Mouse (Mus musculus) G1E (cell line): ENCODE results near the gene Szrd1. TPM values are rescaled to one million over a fixed set of nuclear protein-coding genes. Genes with fewer than 3 reads are reported as not detected.

ENCODE experiments used
- ATAC-seq: 2 replicates; pipeline ENCODE4 v1.8.0; 2016; ENCODE audit warnings: mild to moderate bottlenecking; ENCODE audit not compliant: insufficient number of reproducible peaks, poor library complexity, low FRiP score, severe bottlenecking; ENCODE audit errors: extremely low read depth
- DNase-seq: peaks from one replicate; pipeline ENCODE4 v3.0.0; 2012; ENCODE audit warnings: low spot score
- H3K27me3 ChIP-seq: 2 replicates; pipeline ENCODE4 v1.6.1; 2012; ENCODE audit warnings: mild to moderate bottlenecking, low read length, inconsistent platforms; ENCODE audit not compliant: insufficient read depth
- H3K36me3 ChIP-seq: replicated peaks from 2 replicates; pipeline ENCODE3; 2012; ENCODE audit warnings: mild to moderate bottlenecking, inconsistent platforms
- H3K4me1 ChIP-seq: 2 replicates; pipeline ENCODE4 v1.6.1; 2012; ENCODE audit warnings: low read depth, low read length, inconsistent platforms, mixed read lengths; ENCODE audit not compliant: insufficient read depth
- H3K4me3 ChIP-seq: 2 replicates; pipeline ENCODE4 v1.5.1; 2012; ENCODE audit warnings: low read depth, mild to moderate bottlenecking, inconsistent platforms, low read length, moderate library complexity, mixed read lengths
- H3K9me3 ChIP-seq: replicated peaks from 2 replicates; pipeline ENCODE4 v1.6.1; 2012; ENCODE audit warnings: inconsistent platforms
- CTCF ChIP-seq: IDR thresholded peaks from 2 replicates; pipeline ENCODE4 v1.5.1; 2012; ENCODE audit warnings: low read depth, low read length, inconsistent platforms, mixed read lengths
- GATA1 ChIP-seq: IDR thresholded peaks from 2 replicates; pipeline ENCODE4 v1.6.1; 2012; ENCODE audit warnings: borderline replicate concordance, low read length, inconsistent platforms, mixed read lengths
- GATA2 ChIP-seq: IDR thresholded peaks from 2 replicates; pipeline ENCODE4 v1.6.1; 2012; ENCODE audit warnings: low read depth, low read length, inconsistent platforms, borderline replicate concordance
- POLR2AphosphoS5 ChIP-seq: IDR thresholded peaks from 2 replicates; pipeline ENCODE4 v1.6.1; 2012; ENCODE audit warnings: low read depth, low read length, inconsistent platforms; ENCODE audit not compliant: insufficient replicate concordance
- TAL1 ChIP-seq: conservative IDR thresholded peaks from 2 replicates; pipeline ENCODE4 v1.6.1; 2012; ENCODE audit warnings: low read depth, low read length, inconsistent platforms, mixed read lengths
- polyA plus RNA-seq: library from polyadenylated mRNA; stranded (reverse); fragments of >175 nt; gene quantifications from 2 replicates; pipeline ENCODE4 v1.2.3, GENCODE M21; 2012
- total RNA-seq, 2 experiments: library from RNA; stranded (forward) in 1 of 2; stranded (reverse) in 1 of 2; fragments of 200-1000 nt in 1 of 2; fragments of >200 nt in 1 of 2; fragmentation: Nextera tagmentation in 1 of 2; gene quantifications; 2 replicates each; pipeline ENCODE4 v1.2.3; 2014 to 2017

Szrd1 gene
- total and polyA plus RNA-seq, 3 experiments = 37.2 to 150 (median 64.5) TPM

- ATAC-seq = no peak
- DNase-seq = no peak
- H3K36me3 ChIP-seq = peaks cover 70% of the 10 kb centered on the region
- no peak for TF ChIP-seq GATA2
- no peak for TF ChIP-seq TAL1
- no peak for TF ChIP-seq POLR2AphosphoS5
- TF ChIP-seq GATA1 = no peak
- TF ChIP-seq CTCF = no peak
- H3K4me1 ChIP-seq = peaks cover 35% of the 10 kb centered on the region
- no peaks in the 10 kb centered on the region for H3K27me3 ChIP-seq
- 0 out of 2 replicates have a peak, but pooled peaks cover 6% of the 10 kb centered on the region for H3K9me3 ChIP-seq
- no peak overlapping the region for H3K4me3 ChIP-seq
Observed at GRCm38 (mm10) chr4:141165744-141166292, 26.2 kb upstream of the Szrd1 start.

- DNase-seq = no peak
- Histone ChIP-seq H3K36me3 (peaks cover 53% of the 10 kb centered on the region), H3K9me3 (0 out of 2 replicates have a peak, but pooled peaks cover 6% of the 10 kb centered on the region), H3K4me1 (peaks cover 56% of the 10 kb centered on the region), H3K4me3 (no peak overlapping the region), H3K27me3 (no peaks in the 10 kb centered on the region)
- ATAC-seq = no peak
- TF ChIP-seq POLR2AphosphoS5 = no peak
- no peak for TF ChIP-seq GATA2
- TF ChIP-seq GATA1 = no peak
- TF ChIP-seq CTCF = no peak
- TF ChIP-seq TAL1 = no peak
Observed at GRCm38 (mm10) chr4:141163729-141164128, 24.2 kb upstream of the Szrd1 start.

- H3K36me3 ChIP-seq = peaks cover 49% of the 10 kb centered on the region
- TF ChIP-seq TAL1 = peak; percentile 83
- no peak for TF ChIP-seq GATA2
- peak; percentile 48 for DNase-seq
- peaks cover 75% of the 10 kb centered on the region for H3K4me1 ChIP-seq
- no peaks in the 10 kb centered on the region for H3K27me3 ChIP-seq
- H3K4me3 ChIP-seq = peak overlapping the region; percentile 42; the same call in 1 of the 2 replicates
- H3K9me3 ChIP-seq = 0 out of 2 replicates have a peak, but pooled peaks cover 6% of the 10 kb centered on the region
- peak; percentile 69 for ATAC-seq
Observed at GRCm38 (mm10) chr4:141161699-141162208, 22.2 kb upstream of the Szrd1 start.

- ATAC-seq = no peak
Observed at GRCm38 (mm10) chr4:141160193-141160592, 20.6 kb upstream of the Szrd1 start.

GRCm38 (mm10) chr4:141159666-141160065, 20.1 kb upstream of the Szrd1 start:
- DNase-seq (peak; percentile 14), ATAC-seq (no peak)
- Histone ChIP-seq H3K9me3 (0 out of 2 replicates have a peak, but pooled peaks cover 6% of the 10 kb centered on the region), H3K36me3 (peaks cover 45% of the 10 kb centered on the region), H3K4me1 (peaks cover 90% of the 10 kb centered on the region), H3K27me3 (no peaks in the 10 kb centered on the region), H3K4me3 (no peak overlapping the region; the same call in 1 of the 2 replicates)
- TF ChIP-seq GATA2 = no peak
- TF ChIP-seq TAL1 = no peak
- no peak for TF ChIP-seq POLR2AphosphoS5
- no peak for TF ChIP-seq GATA1
- no peak for TF ChIP-seq CTCF

More at GRCm38 (mm10) chr4:141160193-141160592, 20.6 kb upstream of the Szrd1 start:
- no peaks in the 10 kb centered on the region for H3K27me3 ChIP-seq
- 0 out of 2 replicates have a peak, but pooled peaks cover 6% of the 10 kb centered on the region for H3K9me3 ChIP-seq
- DNase-seq = no peak
- H3K4me3 ChIP-seq = no peak overlapping the region
- no peak for TF ChIP-seq CTCF
- no peak for TF ChIP-seq TAL1
- no peak for TF ChIP-seq POLR2AphosphoS5
- TF ChIP-seq GATA2 = no peak
- no peak for TF ChIP-seq GATA1
- peaks cover 44% of the 10 kb centered on the region for H3K36me3 ChIP-seq
- peaks cover 85% of the 10 kb centered on the region for H3K4me1 ChIP-seq

- peak; percentile 44 for DNase-seq
- TF ChIP-seq CTCF = no peak
- TF ChIP-seq GATA2 = no peak
- no peak for TF ChIP-seq TAL1
- no peak for TF ChIP-seq GATA1
- no peak for TF ChIP-seq POLR2AphosphoS5
- Histone ChIP-seq H3K9me3 (0 out of 2 replicates have a peak, but pooled peaks cover 6% of the 10 kb centered on the region), H3K4me1 (peaks cover 94% of the 10 kb centered on the region), H3K36me3 (peaks cover 43% of the 10 kb centered on the region), H3K27me3 (no peaks in the 10 kb centered on the region), H3K4me3 (peak overlapping the region; percentile 45; the same call in 1 of the 2 replicates)
- peak; percentile 37 for ATAC-seq
Observed at GRCm38 (mm10) chr4:141159093-141159492, 19.5 kb upstream of the Szrd1 start.
